Mouse (Mus musculus) stomach, embryonic 14.5 days (tissue): ENCODE results near the gene Ppox. TPM values are rescaled to one million over a fixed set of nuclear protein-coding genes. Genes with fewer than 3 reads are reported as not detected.

Experiments used
- ATAC-seq: fragments of 200-750 bp; cut with Nextera tagmentation; 2 replicates; pipeline ENCODE4 v1.8.0; 2017; ENCODE audit warnings: low read depth, moderate TSS enrichment; ENCODE audit not compliant: insufficient number of reproducible peaks, insufficient read depth, low FRiP score
- H3K27ac ChIP-seq: fragments of 300-500 bp; sonication (generic); 2 replicates; pipeline ENCODE4 v1.5.1; 2014; ENCODE audit warnings: mild to moderate bottlenecking, low read length, moderate library complexity, mixed read lengths
- H3K27me3 ChIP-seq: fragments of 300-500 bp; sonication (generic); 2 replicates; pipeline ENCODE4 v1.6.1; 2014; ENCODE audit warnings: low read length, control low read depth, mixed read lengths; ENCODE audit not compliant: control insufficient read depth, insufficient read depth
- H3K36me3 ChIP-seq: fragments of 300-500 bp; sonication (generic); 2 replicates; pipeline ENCODE4 v1.6.1; 2014; ENCODE audit warnings: mild to moderate bottlenecking, control low read depth, low read length, moderate library complexity, mixed read lengths; ENCODE audit not compliant: control insufficient read depth, insufficient read depth
- H3K4me1 ChIP-seq: fragments of 300-500 bp; sonication (generic); 2 replicates; pipeline ENCODE4 v1.6.1; 2014; ENCODE audit warnings: low read length, control low read depth, mixed read lengths; ENCODE audit not compliant: control insufficient read depth, insufficient read depth
- H3K4me2 ChIP-seq: fragments of 300-500 bp; sonication (generic); replicated peaks from 2 replicates; pipeline ENCODE4 v1.6.1; 2014; ENCODE audit warnings: low read depth, low read length, control low read depth
- H3K4me3 ChIP-seq: fragments of 300-500 bp; sonication (generic); 2 replicates; pipeline ENCODE4 v1.5.1; 2014; ENCODE audit warnings: low read depth, low read length, control low read depth
- H3K9ac ChIP-seq: fragments of 300-500 bp; sonication (generic); replicated peaks from 2 replicates; pipeline ENCODE4 v1.6.1; 2014; ENCODE audit warnings: low read depth, mild to moderate bottlenecking, control low read depth, low read length, moderate library complexity, mixed read lengths
- H3K9me3 ChIP-seq: fragments of 300-500 bp; sonication (generic); 2 replicates; pipeline ENCODE4 v1.6.1; 2016; ENCODE audit warnings: low read depth, low read length, control low read depth; ENCODE audit not compliant: control insufficient read depth
- WGBS: fragments of 180-500 bp; shearing (Covaris S2); extraction: QIAGEN DNeasy Blood & Tissue Kit; methylation state at CpG from one replicate; pipeline ENCODE4 v1.1.7; 2014; 5-methylcytosine and 5-hydroxymethylcytosine counted together
- polyA plus RNA-seq: library from polyadenylated mRNA; unstranded; fragments of >200 nt; fragmentation: Nextera tagmentation; extraction: Ambion mirVana; gene quantifications from 2 replicates; pipeline ENCODE4 v1.2.1, GENCODE M21; 2014

The Ppox gene
- polyA plus RNA-seq, 1 experiment from 2014 or later = 56.7 TPM

GRCm38 (mm10) chr1:171293906-171294297 is 12.9 kb upstream of the Ppox start:
- H3K36me3 ChIP-seq = peaks cover 12% of the 10 kb centered on the region
- H3K27ac ChIP-seq = peak overlapping the region; percentile 95
- ATAC-seq = no peak
- no peaks in the 10 kb centered on the region for H3K9me3 ChIP-seq
- H3K4me3 ChIP-seq = peak overlapping the region; percentile 63
- 39% methylated on average over 5 of the region's 5 CpGs for WGBS
- peak overlapping the region; percentile 68 for H3K9ac ChIP-seq
- peaks cover 7% of the 10 kb centered on the region; the same call in 1 of the 2 replicates for H3K4me1 ChIP-seq
- peak overlapping the region; percentile 82 for H3K4me2 ChIP-seq
- no peaks in the 10 kb centered on the region for H3K27me3 ChIP-seq

GRCm38 (mm10) chr1:171293351-171293750 is 12.4 kb upstream of the Ppox start:
- Histone ChIP-seq H3K36me3 (peaks cover 17% of the 10 kb centered on the region), H3K27ac (no peak overlapping the region), H3K4me2 (peak overlapping the region; percentile 82), H3K9ac (peak overlapping the region; percentile 68; the same call in 1 of the 2 replicates), H3K4me1 (peaks cover 7% of the 10 kb centered on the region; the same call in 1 of the 2 replicates), H3K27me3 (no peaks in the 10 kb centered on the region), H3K9me3 (no peaks in the 10 kb centered on the region), H3K4me3 (peak overlapping the region; percentile 63)
- ATAC-seq = no peak
- WGBS = 81% methylated on average over 3 of the region's 3 CpGs

GRCm38 (mm10) chr1:171288328-171288727 is 7.3 kb upstream of the Ppox start:
- 0 out of 2 replicates have a peak overlapping the region, but pooled peaks have one; percentile 90 for H3K4me3 ChIP-seq
- no peak overlapping the region; the same call in 1 of the 2 replicates for H3K9ac ChIP-seq
- peak overlapping the region; percentile 27 for H3K4me2 ChIP-seq
- H3K27me3 ChIP-seq = no peaks in the 10 kb centered on the region
- peaks cover 15% of the 10 kb centered on the region for H3K4me1 ChIP-seq
- no peak for ATAC-seq
- no peaks in the 10 kb centered on the region for H3K9me3 ChIP-seq
- H3K27ac ChIP-seq = peak overlapping the region; percentile 48; the same call in 1 of the 2 replicates
- 57% methylated on average over 4 of the region's 4 CpGs for WGBS
- peaks cover 40% of the 10 kb centered on the region for H3K36me3 ChIP-seq

- H3K27ac ChIP-seq = peak within 1 kb of the TSS; percentile 94
- peaks cover 47% of the 10 kb centered on the region for H3K36me3 ChIP-seq
- WGBS = 1% methylated on average over 47 of the region's 49 CpGs
- no peaks in the 10 kb centered on the region for H3K9me3 ChIP-seq
- peak within 1 kb of the TSS; percentile 90 for H3K4me3 ChIP-seq
- peak within 1 kb of the TSS; percentile 94 for H3K9ac ChIP-seq
- H3K4me1 ChIP-seq = peaks cover 13% of the 10 kb centered on the region
- H3K4me2 ChIP-seq = peak within 1 kb of the TSS; percentile 56
- ATAC-seq = peak; percentile 94
- no peaks in the 10 kb centered on the region for H3K27me3 ChIP-seq
These were observed 6.4 kb upstream of the Ppox start, which contains the start of gene Usp21 for GRCm38 (mm10) chr1:171287136-171288081. TSS of gene Usp21 (minus strand) at chr1:171287991.

- Histone ChIP-seq H3K36me3 (peaks cover 51% of the 10 kb centered on the region), H3K27ac (no peak overlapping the region), H3K4me1 (peaks cover 17% of the 10 kb centered on the region), H3K27me3 (no peaks in the 10 kb centered on the region), H3K9me3 (no peaks in the 10 kb centered on the region), H3K4me2 (peak overlapping the region; percentile 56), H3K9ac (no peak overlapping the region; the same call in 1 of the 2 replicates), H3K4me3 (0 out of 2 replicates have a peak overlapping the region, but pooled peaks have one; percentile 90)
- no peak for ATAC-seq
- 94% methylated on average over 19 of the region's 19 CpGs for WGBS
These were observed 5.5 kb upstream of the Ppox start for GRCm38 (mm10) chr1:171286517-171286916.

- Histone ChIP-seq H3K27ac (no peak overlapping the region), H3K9ac (peak overlapping the region; percentile 18; the same call in 1 of the 2 replicates), H3K4me3 (no peak overlapping the region), H3K27me3 (no peaks in the 10 kb centered on the region), H3K4me2 (0 out of 2 replicates have a peak overlapping the region, but pooled peaks have one; percentile 10), H3K9me3 (no peaks in the 10 kb centered on the region), H3K4me1 (peaks cover 18% of the 10 kb centered on the region), H3K36me3 (peaks cover 51% of the 10 kb centered on the region)
- no peak for ATAC-seq
- WGBS = 81% methylated on average over 20 of the region's 20 CpGs
These were observed 4.3 kb upstream of the Ppox start for GRCm38 (mm10) chr1:171285096-171285892.

GRCm38 (mm10) chr1:171284491-171284890 is 3.5 kb upstream of the Ppox start:
- Histone ChIP-seq H3K27me3 (no peaks in the 10 kb centered on the region), H3K27ac (no peak overlapping the region), H3K4me3 (no peak overlapping the region), H3K9ac (no peak overlapping the region), H3K9me3 (no peaks in the 10 kb centered on the region), H3K4me2 (0 out of 2 replicates have a peak overlapping the region, but pooled peaks have one; percentile 10), H3K4me1 (peaks cover 26% of the 10 kb centered on the region), H3K36me3 (peaks cover 45% of the 10 kb centered on the region)
- no peak for ATAC-seq
- WGBS = 91% methylated on average over 15 of the region's 15 CpGs
